Mouse (Mus musculus) kidney, adult 2 months (tissue): ENCODE results near the gene Riiad1.

Experiments
- CTCF ChIP-seq: fragments of 200-500 bp; conservative IDR thresholded peaks from 2 replicates; pipeline ENCODE4 v1.5.1; 2011; ENCODE audit warnings: low read depth, mild to moderate bottlenecking, control low read depth, low read length, moderate library complexity, mixed read lengths; ENCODE audit not compliant: insufficient read depth, insufficient read length
- POLR2A ChIP-seq: fragments of 200-500 bp; IDR thresholded peaks from one replicate; pipeline ENCODE4 v1.6.1; 2011; ENCODE audit warnings: low read depth, low read length, control low read depth

- TF ChIP-seq POLR2A (no peak), CTCF (no peak)
Measured at GRCm38 (mm10) chr3:94483790-94484439, 3.8 kb upstream of the Riiad1 start.
